Mouse (Mus musculus) CD4-positive, CD25-positive, alpha-beta regulatory T cell, adult 2 months (primary cell): ENCODE data around the gene Upk3b.

Experiments used
- DNase-seq: peaks from one replicate; pipeline ENCODE4 v3.0.0-alpha.2; 2012; ENCODE audit warnings: low read depth, low spot score

Upk3b gene

GRCm38 (mm10) chr5:136038258-136039214 lies at the start of gene Upk3b:
Gene Upk3b (plus strand): TSS chr5:136038496.
- no peak for DNase-seq

GRCm38 (mm10) chr5:135990601-135991000 lies 47.7 kb upstream of the Upk3b start:
- DNase-seq: no peak

- no peak for DNase-seq
Observed at GRCm38 (mm10) chr5:135993381-135993965, 44.8 kb upstream of the Upk3b start.

GRCm38 (mm10) chr5:135994335-135994724 lies 44.0 kb upstream of the Upk3b start:
- no peak for DNase-seq

GRCm38 (mm10) chr5:135994725-135995687 lies 43.3 kb upstream of the Upk3b start, which contains the start of gene Dtx2:
Gene Dtx2 (plus strand): TSS chr5:135994800.
- peak; percentile 96 for DNase-seq

- no peak for DNase-seq
Observed at GRCm38 (mm10) chr5:135996162-135996561, 42.1 kb upstream of the Upk3b start.

- DNase-seq: no peak
Observed at GRCm38 (mm10) chr5:136001222-136001621, 37.1 kb upstream of the Upk3b start.

- DNase-seq: no peak
Observed at GRCm38 (mm10) chr5:136002325-136002724, 36.0 kb upstream of the Upk3b start.

- DNase-seq: no peak
Observed at GRCm38 (mm10) chr5:136002751-136003151, 35.5 kb upstream of the Upk3b start.

- DNase-seq: no peak
Observed at GRCm38 (mm10) chr5:136004537-136004936, 33.8 kb upstream of the Upk3b start.

- no peak for DNase-seq
Observed at GRCm38 (mm10) chr5:136007745-136008144, 30.6 kb upstream of the Upk3b start.

GRCm38 (mm10) chr5:136014877-136015276 lies 23.4 kb upstream of the Upk3b start:
- DNase-seq: no peak

GRCm38 (mm10) chr5:136015586-136015985 lies 22.7 kb upstream of the Upk3b start:
- no peak for DNase-seq

GRCm38 (mm10) chr5:136016014-136016876 lies 22.1 kb upstream of the Upk3b start:
- DNase-seq: no peak

GRCm38 (mm10) chr5:136017262-136017661 lies 21.0 kb upstream of the Upk3b start:
- no peak for DNase-seq

- DNase-seq: no peak
Observed at GRCm38 (mm10) chr5:136018726-136019125, 19.6 kb upstream of the Upk3b start.

- DNase-seq: no peak
Observed at GRCm38 (mm10) chr5:136019907-136020306, 18.4 kb upstream of the Upk3b start.

- no peak for DNase-seq
Observed at GRCm38 (mm10) chr5:136025712-136026111, 12.6 kb upstream of the Upk3b start.

GRCm38 (mm10) chr5:136026859-136027258 lies 11.4 kb upstream of the Upk3b start:
- no peak for DNase-seq

- DNase-seq: no peak
Observed at GRCm38 (mm10) chr5:136027612-136028311, 10.5 kb upstream of the Upk3b start.
